Mouse (Mus musculus): ENCODE data around the gene B3galt4.

Gene B3galt4

GRCm38 (mm10) chr17:33940981-33941380 is 10.3 kb downstream of the B3galt4 start:
- DNase-seq: peak; percentile 62

GRCm38 (mm10) chr17:33940206-33940805 is 11.0 kb downstream of the B3galt4 start, which contains the start of the genes Pfdn6 and Wdr46:
Pfdn6 (minus strand) TSS chr17:33940343.
Wdr46 (plus strand) TSS chr17:33940660.
- peak; percentile 93 for DNase-seq

GRCm38 (mm10) chr17:33938783-33939182 is 12.5 kb downstream of the B3galt4 start:
- no peak for DNase-seq

- peak; percentile 16 for DNase-seq
Observed at GRCm38 (mm10) chr17:33936993-33937392, 14.3 kb downstream of the B3galt4 start.

- no peak for DNase-seq
Observed at GRCm38 (mm10) chr17:33935422-33936055, 15.7 kb downstream of the B3galt4 start.

GRCm38 (mm10) chr17:33932970-33933369 is 18.3 kb downstream of the B3galt4 start:
- no peak for DNase-seq

- DNase-seq: no peak
Observed at GRCm38 (mm10) chr17:33932448-33932847, 18.8 kb downstream of the B3galt4 start.

GRCm38 (mm10) chr17:33931947-33932346 is 19.3 kb downstream of the B3galt4 start:
- no peak for DNase-seq

GRCm38 (mm10) chr17:33931159-33931866 is 20.0 kb downstream of the B3galt4 start:
- DNase-seq: peak; percentile 45

- peak; percentile 80 for DNase-seq
Observed at GRCm38 (mm10) chr17:33930280-33931158, 20.8 kb downstream of the B3galt4 start.

GRCm38 (mm10) chr17:33929371-33930279 is 21.7 kb downstream of the B3galt4 start, which contains the start of gene Rgl2:
Rgl2 (plus strand) TSS chr17:33929543.
- DNase-seq: peak; percentile 99

- no peak for DNase-seq
Observed at GRCm38 (mm10) chr17:33928251-33928947, 22.9 kb downstream of the B3galt4 start.

GRCm38 (mm10) chr17:33926207-33926932 is 24.9 kb downstream of the B3galt4 start:
- DNase-seq: peak; percentile 55

- peak; percentile 16 for DNase-seq
Observed at GRCm38 (mm10) chr17:33925406-33926116, 25.7 kb downstream of the B3galt4 start.

GRCm38 (mm10) chr17:33924577-33925283 is 26.6 kb downstream of the B3galt4 start:
- peak; percentile 81 for DNase-seq

GRCm38 (mm10) chr17:33921361-33921760 is 29.9 kb downstream of the B3galt4 start:
- DNase-seq: no peak

- peak; percentile 94 for DNase-seq
Observed at GRCm38 (mm10) chr17:33920282-33921097, 30.8 kb downstream of the B3galt4 start.

All from thymus, postnatal 4 days (tissue).